Mouse (Mus musculus) macrophage (primary cell): ENCODE measurements around the gene Rngtt. TPM values are rescaled to one million over a fixed set of nuclear protein-coding genes. Genes with fewer than 3 reads are reported as not detected.

Source experiments
- H3K27ac ChIP-seq: fragments of 350-480 bp; formaldehyde crosslinking; 2 replicates; pipeline ENCODE4 v1.9.0; 2021
- H3K36me3 ChIP-seq: fragments of 350-480 bp; formaldehyde crosslinking; 2 replicates; pipeline ENCODE4 v1.9.0; 2021; ENCODE audit errors: inconsistent target
- H3K4me3 ChIP-seq: fragments of 350-480 bp; formaldehyde crosslinking; 2 replicates; pipeline ENCODE4 v1.9.0; 2021; ENCODE audit errors: inconsistent target
- H3K79me2 ChIP-seq: fragments of 350-480 bp; formaldehyde crosslinking; 2 replicates; pipeline ENCODE4 v1.9.0; 2021; ENCODE audit errors: inconsistent target
- WGBS: methylation state at CpG from one replicate; pipeline ENCODE4 v1.1.7; 2026; ENCODE audit warnings: inconsistent platforms; ENCODE audit not compliant: missing documents; 5-methylcytosine and 5-hydroxymethylcytosine counted together
- polyA plus RNA-seq: library from polyadenylated mRNA; stranded (reverse); fragments of 250-400 nt; gene quantifications from 3 replicates; pipeline ENCODE4 v1.2.4, GENCODE M21; 2018; ENCODE audit warnings: inconsistent platforms

Gene Rngtt
- polyA plus RNA-seq, 1 experiment from 2014 or later = 28.7 TPM

DNA sequence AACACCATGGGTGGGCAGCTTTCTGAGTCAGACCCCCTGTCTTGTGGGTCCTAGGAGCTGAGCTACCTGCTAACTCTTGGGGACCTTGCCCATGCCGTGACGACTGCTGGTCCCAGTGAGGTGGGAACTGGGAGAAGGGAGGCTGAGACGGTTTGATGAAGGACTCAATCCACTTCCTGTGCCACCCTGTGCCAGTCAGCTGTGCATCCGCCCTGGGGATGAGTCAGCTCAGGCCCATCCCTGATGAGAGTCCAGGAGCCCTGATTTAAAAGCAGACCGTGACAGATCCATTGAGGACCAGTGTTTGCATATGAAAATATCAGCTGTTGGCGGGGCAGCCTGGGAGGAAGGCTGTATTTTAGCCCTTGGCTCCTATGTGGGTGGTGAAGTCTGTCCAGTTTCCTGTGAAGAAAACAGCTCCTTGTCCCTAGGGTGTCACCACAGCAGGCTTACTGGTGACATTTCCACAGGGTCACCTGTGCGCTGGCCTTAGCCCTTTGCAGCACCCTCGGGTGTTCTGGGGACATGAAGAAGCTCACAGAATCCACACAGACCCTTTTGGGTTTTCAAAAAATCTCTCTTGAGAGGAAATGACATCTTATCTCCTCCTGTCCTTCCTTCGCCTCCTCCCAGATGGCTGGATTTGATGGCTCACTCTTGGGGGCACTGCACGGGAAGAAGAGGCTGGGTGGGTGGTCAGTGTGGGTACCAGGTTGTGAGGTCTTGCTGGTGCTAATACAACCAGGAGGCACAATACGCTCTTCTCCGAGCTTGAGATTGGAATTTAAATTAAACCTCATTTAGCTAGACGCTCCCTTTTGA is 234.9 kb downstream of the Rngtt start:
- no peaks in the 10 kb centered on the region for H3K79me2 ChIP-seq
- H3K4me3 ChIP-seq = no peak overlapping the region
- H3K36me3 ChIP-seq = no peaks in the 10 kb centered on the region
- H3K27ac ChIP-seq = no peak overlapping the region
- WGBS = 86% methylated on average over 13 of the region's 13 CpGs

DNA sequence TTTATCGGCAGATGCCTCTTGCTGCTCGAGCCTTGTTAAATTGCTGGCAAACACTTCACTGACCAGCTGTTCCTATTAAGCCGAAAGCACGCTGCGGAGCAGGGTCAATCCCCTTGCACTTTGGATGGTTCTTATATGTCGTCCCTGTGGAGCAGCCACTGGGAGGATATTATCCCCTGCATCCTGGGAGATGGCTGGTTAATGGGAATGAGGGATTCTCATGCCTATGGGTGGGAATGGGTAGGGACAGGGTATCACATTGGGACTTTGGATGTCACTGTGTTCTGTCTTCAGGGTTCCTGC is 235.4 kb downstream of the Rngtt start:
- Histone ChIP-seq H3K36me3 (no peaks in the 10 kb centered on the region), H3K27ac (no peak overlapping the region), H3K79me2 (no peaks in the 10 kb centered on the region), H3K4me3 (no peak overlapping the region)
- 94% methylated on average over 6 of the region's 6 CpGs for WGBS

DNA sequence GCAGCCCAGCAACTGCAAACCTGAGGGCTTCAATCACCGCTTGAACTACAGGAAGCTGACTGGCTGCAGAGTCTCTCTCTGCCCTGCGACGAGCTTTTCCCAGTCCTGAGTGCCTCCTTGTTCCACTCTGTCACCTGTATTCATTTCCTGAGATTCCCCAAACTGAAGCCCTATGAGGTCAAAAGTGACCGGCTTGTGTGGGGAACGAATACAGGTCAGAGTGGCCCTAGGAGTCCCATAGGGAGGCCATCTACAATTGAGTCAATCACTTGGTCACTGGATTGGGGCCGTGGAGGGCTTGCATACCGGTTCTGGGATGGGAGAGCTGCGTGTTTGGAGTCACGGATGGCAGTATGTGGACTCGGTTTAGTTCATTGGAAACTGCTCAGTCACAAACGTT is 236.2 kb downstream of the Rngtt start:
- Histone ChIP-seq H3K4me3 (no peak overlapping the region), H3K36me3 (no peaks in the 10 kb centered on the region), H3K27ac (no peak overlapping the region), H3K79me2 (no peaks in the 10 kb centered on the region)
- WGBS = 97% methylated on average over 11 of the region's 11 CpGs

DNA sequence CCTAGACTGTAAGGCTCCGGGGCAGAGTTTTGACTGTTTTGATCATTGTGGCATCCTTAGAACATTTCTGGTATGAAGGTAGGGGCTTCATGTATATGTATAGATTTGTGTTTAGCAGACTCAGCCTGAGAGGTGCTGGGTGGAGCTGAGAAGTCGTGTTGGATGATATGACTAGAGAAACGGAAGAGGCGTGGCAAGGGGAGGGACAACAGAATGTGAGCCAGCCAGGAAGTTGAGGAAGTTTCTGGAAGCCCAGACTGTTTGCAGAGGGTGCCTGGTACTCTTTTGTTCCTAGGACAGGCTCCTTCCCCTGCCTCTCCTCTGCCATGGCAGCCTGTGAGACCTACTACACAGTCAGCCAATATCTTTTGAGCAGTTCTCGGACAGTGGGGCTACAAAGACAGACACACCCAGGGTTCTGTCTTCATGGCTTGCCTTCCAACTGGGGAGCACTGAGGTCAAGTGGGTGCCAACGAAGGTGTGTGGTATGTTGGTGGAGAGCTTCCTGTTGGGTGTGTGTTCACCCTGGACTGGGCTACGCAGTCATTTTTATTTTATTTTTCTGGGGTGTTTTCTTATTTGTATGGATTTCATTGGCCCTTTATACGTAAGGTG is 237.3 kb downstream of the Rngtt start:
- H3K4me3 ChIP-seq = no peak overlapping the region
- H3K36me3 ChIP-seq = no peaks in the 10 kb centered on the region
- no peak overlapping the region for H3K27ac ChIP-seq
- no peaks in the 10 kb centered on the region for H3K79me2 ChIP-seq
- 57% methylated on average over 8 of the region's 8 CpGs for WGBS

DNA sequence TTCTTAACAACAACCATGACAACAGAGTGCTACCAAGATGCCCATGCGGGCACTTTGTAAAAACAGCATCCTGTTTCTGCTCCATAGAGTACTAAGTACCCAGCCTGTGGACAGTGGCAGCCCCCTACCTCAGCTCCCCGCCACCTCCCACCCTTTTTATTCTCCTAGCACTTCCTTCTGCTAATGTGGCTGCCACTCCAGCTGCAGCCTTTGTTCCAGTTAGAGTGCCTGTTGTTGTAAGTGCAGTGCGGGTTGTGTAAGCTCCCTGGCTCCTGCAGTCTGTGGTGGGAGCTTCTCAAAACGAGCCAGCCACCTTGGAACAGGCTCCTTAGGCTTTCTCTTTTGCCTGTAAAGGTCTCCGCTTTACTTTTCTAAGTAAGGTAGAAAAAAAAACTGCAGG is 239.5 kb downstream of the Rngtt start:
- 31% methylated on average over 5 of the region's 5 CpGs for WGBS
- H3K79me2 ChIP-seq = no peaks in the 10 kb centered on the region
- no peaks in the 10 kb centered on the region for H3K36me3 ChIP-seq
- no peak overlapping the region for H3K27ac ChIP-seq
- no peak overlapping the region for H3K4me3 ChIP-seq

Other genes with a start within 250 kb of the Rngtt start
- not detected in 3 replicates for gene Gabrr2, start 247.3 kb upstream of the Rngtt start, polyA plus RNA-seq
- not detected in 3 replicates for gene Gabrr1, start 177.8 kb upstream of the Rngtt start, polyA plus RNA-seq
- not detected in 3 replicates for gene Pm20d2, start 120.6 kb upstream of the Rngtt start, polyA plus RNA-seq
- gene Srsf12, start 101.3 kb upstream of the Rngtt start, polyA plus RNA-seq = not detected in 3 replicates
- 31.2 to 182 TPM (median 101 TPM) in 3 replicates for gene Pnrc1, start 20.1 kb upstream of the Rngtt start, polyA plus RNA-seq